Mouse (Mus musculus): ENCODE results near the gene Nr2f2.

DNA sequence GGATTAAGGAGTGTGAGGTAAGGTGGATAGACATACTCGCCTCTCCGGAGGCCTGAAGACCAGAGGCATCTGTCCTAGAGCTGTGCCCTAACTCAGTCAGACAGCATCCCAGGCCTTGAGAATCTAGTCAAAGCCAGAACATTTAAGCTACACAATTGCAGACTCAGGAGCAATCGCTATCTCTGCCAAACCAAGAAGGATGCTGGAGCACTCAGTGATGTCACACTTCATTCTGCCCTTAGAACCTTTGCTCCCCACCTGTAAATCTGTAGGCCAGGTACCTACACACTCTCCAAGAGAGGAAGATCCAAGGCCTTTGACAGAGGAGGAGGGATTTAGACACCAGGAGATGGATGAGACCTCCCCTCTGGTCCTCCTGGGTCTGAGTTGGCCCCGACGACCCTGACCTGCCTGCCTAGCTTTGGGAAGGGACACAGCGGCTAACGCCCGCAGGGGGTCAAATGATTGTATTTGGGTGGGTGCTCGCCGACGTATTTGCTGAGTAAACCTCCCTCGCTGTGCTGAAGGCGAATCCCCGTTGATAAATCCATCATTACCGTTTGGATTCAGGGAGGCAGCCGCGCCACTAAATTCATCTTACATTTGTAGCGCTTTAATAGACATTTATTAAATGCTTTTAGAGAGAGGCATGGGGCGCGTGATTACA is 19.5 kb downstream of the Nr2f2 start:
- TF ChIP-seq FLI1 (IDR thresholded peaks at IDR 0.05; ENCODE audit: low read length) (no peak), GATA1 (IDR thresholded peaks at IDR 0.05; ENCODE audit: borderline replicate concordance, low read length) (no peak)
